Mouse (Mus musculus) NIH3T3 (cell line): ENCODE results near the gene Mcf2l.
A peak's percentile ranks its signal among the peaks of the same experiment; 100 is the strongest.

Source experiments
- DNase-seq: peaks from one replicate; pipeline ENCODE4 v3.0.0-alpha.2; 2012; ENCODE audit warnings: low read depth

Mcf2l gene

DNA sequence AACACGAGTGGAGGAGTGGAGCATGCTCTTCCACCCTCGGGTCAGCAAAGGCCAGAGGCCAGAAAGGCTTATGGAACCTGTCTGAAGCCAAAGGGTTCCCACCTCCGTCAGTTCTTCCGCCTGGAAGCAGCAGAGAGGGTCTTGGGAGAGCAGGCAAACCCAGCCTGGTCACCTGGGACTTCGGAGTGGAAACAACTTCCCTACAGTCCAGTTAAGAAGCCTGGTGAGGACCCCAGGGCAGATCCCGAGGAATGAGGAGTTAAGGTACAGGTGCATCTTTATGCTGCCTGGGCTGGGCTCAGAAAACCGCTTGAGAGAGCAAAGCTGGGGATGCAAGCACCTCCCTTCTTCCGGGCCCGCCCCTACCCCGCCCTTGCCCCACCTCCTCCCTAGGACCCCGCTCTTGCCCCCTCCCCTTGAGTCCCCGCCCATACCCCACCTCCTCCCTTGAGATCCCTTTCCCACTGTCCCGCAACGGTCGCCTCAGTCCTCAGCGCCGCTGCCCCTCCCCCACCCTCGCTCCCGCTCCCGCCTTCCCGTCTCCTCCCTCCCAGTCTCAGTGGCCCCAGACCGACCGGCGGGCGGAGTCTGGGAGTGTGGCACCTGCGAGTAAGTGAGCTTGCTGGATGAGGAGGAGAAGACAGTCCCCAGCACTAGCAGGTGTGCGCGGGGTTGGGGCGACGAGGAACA lies at the start of gene Mcf2l:
Mcf2l (plus strand) TSS at position 450 of the 690 bp plus-strand sequence.
- DNase-seq = peak; percentile 20

DNA sequence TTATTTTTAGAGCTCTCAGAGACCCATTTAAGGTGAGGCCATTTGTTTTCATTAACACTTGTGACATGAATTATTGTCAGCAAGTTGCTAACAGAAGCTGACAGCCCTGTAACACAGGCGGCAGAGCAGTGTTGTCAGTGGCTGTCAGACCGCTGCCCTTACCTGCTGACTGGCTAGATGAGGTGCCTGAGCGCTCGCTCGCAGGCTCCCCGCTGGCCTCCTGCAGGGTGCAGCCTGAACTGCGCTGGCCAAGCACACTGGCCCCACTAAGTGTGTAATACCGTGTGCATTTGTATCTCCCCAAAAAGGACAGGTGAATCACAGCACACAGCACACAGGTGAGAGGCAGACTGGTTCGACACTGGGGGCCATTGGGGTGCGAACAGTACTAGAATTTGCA lies 49.0 kb upstream of the Mcf2l start:
- DNase-seq = no peak

DNA sequence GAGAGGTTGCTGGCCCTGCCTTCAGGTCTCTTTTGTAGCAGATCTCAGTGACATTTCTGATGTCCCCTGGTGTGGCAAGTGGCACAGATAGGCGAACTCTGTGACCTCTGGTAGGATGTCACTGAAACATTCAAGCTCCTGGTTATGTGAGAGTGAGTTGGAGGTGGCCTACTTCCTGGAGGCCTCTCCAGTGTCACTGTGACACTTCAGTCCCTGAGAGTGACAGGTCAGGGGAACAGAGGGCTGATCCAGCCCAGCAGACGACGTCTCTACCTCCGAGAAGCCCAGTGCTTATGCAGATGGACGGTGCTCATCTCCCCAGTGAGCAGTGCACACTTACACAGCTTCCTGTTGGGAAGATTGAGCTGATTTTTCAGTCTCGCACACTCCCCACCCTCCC lies 48.4 kb upstream of the Mcf2l start:
- no peak for DNase-seq

DNA sequence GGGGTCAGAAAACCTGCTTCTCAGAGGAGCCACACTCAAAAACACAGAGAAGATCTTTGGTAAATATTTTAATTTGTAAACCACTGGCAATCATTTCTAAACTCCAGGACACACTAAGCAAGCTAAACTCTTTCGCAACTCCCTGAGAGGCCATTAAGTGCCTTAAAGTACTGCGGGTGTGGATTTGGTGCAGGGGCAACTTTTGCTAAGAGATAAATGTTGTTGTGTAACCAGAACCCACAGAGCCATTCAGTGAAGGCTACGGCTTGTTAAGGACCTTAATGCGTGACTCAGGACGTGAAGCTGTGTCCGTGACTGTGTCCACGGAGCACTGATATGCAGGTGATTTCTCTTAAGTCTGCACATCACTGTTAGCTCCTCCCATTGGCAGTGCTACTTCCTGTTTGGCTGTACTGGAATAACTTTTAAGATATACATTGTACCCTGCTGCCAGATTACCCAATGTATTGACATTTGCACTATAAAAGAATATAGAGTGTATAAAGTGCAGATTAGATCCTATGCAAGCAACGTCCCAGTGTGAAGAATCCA lies 47.8 kb upstream of the Mcf2l start:
- DNase-seq = peak; percentile 21

DNA sequence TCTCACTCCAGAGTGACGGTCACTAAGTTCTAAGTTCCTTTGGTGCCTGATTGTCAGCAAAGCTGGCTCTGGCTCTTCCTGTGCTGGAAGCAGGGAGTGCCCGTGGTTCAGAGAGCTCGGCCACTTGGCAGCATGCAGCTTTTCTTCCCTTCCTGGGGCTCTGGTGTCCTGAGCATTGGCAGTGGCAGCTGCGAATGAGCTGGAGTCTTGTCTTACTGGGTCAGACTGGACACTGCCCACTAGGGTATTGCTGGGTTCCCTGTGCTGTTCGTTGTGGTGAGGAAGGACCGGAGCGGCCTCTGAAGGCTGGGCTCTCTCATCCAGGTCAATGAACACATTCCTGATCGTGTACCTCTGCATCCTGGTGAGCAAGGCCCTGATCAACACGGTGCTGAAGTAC lies 46.5 kb upstream of the Mcf2l start:
- no peak for DNase-seq

DNA sequence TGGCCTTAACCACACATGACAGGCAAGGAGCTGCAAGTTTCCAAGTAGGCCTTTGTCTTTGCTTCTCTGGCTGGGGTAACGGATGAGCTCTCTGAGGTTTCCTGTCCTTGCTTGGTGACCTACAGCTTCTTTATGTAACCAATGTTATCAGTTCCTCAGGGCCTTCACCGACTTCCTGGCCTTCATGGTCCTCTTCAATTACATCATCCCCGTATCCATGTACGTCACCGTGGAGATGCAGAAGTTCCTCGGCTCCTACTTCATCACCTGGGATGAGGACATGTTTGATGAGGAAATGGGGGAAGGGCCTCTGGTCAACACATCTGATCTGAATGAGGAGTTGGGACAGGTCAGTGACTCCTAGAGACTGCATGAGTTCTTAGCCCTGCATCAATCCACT lies 45.3 kb upstream of the Mcf2l start:
- no peak for DNase-seq

DNA sequence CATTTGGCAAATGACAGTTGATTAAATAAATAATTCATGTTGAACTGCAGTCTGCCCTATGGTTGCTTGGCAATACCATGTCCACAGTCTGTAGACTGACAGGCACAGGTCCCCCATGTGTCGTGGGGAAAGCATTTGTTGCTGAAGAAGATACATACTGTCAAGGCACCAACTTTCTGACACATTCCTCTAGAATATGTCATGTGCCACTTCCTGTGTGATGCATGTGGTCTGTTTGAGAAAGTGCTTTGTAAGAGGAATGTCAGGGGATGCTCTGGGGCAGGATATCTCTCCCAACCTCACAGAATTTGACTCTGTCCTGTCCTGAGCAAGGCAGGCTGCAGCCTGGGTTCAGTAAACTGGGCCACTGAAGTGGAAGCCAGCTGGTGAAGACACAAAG lies 44.2 kb upstream of the Mcf2l start:
- DNase-seq = no peak

DNA sequence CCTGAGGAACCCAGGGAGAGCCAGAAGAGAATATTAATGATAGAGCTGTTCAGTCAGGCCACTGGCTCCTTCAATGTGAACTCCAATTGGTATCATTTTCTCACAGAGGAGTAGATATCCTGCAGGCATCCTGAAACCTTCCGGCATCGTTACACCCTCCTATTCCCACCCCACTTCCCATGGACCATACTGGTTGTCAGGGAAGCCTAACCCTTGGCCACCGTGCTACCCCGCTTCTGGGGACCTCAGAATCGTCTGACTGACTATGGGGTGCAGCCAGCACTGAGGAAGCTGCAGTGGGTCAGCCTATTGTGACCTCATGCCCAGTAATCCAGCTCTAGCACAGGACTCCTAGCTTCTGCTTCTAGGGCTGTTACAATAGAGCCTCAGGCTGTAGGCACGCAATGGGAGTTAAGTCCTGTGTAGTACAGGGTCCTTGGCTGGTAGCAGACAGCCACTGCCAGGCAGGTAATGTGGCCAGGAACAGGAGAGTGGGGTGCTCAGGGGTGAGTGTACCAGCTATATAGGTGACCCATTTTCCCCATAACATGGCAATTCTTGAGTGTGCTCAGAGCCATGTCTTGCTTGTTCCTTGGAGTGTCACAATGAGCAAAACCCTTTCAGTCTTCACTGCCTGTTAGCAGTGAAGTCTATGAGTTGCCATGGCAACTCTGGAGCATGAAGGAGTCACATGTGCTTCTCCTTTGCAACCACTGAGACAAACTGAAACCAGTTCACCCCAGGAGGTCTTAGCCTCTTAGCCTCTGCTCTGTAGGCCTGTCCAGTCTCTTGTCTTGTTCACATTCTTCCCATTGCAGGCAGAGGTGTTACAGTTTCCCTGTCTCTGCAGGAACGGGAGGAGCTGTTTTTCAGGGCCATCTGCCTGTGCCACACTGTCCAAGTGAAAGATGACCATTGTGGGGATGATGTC lies 41.7 kb upstream of the Mcf2l start:
- DNase-seq = peak; percentile 20

DNA sequence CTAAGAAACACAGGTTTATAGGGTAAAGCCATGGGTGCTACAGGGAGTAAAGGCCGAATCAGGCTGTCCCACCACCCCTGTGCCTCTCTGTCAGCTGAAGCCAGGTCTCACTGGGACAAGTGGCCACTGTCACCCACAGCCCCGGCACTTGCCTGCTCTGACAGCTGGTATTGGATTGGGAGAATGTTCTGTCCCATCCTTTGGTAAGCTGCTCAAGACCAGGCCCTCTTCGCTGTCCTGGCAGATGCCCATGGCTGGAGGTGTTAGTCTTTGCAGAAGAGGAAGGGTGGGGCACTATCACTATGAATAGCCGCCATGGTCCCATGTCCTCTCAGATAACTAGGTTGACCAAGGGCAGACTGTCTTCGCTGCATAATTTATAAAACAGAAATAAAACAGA lies 40.0 kb upstream of the Mcf2l start:
- no peak for DNase-seq

DNA sequence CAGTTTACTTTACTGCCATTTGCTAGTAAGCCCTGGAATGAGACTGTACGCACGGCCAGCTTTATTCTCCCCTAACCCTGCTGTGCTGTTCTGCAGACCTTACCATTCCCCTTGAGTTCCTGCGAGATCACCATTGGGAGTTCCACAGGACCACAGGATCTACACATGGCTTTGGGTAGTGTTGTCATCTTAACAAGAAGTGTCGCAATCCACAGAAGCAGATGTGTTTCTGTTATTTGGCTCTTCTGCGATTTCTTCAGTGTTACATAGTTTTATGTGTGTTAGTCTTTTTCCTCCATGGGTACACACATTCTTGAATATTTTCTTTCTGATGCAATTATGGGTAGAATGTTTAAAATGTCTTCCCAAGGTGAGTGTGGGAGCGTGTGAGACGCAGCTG lies 32.8 kb upstream of the Mcf2l start:
- DNase-seq = peak; percentile 70

DNA sequence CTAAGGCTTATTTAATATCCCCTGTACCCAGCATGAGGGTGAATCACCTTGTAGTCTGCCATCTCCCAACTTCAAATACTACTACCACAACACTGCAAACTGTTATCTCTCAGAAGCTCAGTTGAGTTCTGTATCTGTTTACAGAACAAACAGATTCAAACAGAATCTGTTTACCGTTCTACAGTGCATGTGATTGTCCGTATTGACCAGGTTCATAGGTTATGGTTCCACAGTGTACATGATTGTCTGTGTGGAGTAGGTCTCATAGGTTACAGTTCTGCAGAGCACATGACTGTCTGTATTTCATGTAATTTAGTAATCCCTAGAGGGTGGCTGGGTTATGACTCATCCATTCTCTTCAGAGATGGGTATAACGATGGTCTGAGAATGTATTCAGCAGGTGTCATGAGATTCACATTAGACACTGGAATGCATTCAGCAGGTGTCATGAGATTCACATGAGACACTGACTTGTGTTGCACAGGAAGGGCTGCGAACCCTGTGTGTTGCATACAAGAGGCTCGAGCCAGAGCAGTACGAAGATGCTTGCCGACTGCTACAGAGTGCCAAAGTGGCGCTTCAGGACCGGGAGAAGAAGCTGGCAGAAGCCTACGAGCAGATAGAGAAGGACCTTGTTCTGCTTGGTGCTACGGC lies 31.1 kb upstream of the Mcf2l start:
- peak; percentile 19 for DNase-seq

DNA sequence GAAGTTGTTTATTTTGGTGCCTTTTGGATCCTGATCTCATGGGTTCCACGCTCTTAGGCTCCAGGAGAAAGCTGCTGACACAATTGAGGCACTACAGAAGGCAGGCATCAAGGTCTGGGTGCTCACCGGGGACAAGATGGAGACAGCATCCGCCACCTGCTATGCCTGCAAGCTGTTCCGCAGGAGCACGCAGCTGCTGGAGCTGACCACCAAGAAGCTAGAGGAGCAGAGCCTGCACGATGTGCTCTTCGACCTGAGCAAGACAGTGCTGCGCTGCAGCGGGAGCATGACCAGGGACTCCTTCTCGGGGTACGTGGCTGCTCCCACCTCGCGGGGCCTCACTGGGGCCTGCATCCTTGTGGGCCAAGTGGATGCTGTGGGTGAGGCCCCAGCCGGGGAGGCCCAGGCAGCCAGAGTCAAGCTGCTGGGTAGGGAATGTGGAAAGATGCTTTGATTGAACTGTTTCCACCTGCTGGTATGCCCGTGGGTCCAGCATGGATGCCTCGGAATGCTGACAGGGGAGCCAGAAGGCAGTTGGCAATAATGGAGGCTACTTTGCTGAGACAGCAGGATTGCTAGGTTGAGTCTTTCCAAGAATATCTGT lies 29.2 kb upstream of the Mcf2l start:
- no peak for DNase-seq

DNA sequence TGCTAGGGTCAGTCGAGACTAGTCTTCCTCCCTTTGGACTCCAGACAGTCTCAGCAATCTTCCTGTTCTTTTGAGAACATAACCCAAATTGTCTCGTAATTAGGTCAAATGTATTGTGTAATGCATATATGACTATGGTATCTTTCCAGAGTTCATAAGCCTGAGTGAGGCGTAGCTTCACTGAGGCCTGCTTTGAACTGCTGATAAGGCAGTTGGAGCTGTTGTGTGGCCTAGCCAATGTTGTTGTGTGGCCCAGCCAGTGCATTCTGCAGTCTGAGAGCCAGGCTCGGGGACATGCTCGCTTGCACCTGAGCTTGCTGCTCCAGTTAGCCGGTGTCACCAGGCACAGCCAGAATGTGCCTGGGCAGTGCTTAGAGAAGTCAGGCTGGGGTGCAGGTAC lies 27.2 kb upstream of the Mcf2l start:
- no peak for DNase-seq

DNA sequence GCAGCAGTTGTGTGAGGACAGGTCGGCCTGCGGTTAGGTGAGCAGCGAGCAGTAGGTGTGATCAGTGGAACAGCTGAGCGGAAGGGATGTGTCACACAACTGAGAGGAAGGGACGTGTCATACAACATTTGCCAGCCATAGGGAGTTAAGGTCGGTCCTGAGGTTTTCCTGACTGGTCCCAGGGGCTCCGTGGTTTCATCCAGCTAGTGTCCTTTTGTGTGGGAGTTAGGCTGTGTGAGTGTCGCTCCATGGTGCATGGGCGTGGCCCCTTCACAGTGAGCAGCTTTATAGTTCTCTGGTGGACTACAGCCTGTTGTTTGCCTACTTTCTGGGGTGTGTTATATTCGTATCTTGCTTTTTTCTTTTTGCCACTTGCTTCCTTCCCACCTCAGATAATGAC lies 22.4 kb upstream of the Mcf2l start:
- no peak for DNase-seq

DNA sequence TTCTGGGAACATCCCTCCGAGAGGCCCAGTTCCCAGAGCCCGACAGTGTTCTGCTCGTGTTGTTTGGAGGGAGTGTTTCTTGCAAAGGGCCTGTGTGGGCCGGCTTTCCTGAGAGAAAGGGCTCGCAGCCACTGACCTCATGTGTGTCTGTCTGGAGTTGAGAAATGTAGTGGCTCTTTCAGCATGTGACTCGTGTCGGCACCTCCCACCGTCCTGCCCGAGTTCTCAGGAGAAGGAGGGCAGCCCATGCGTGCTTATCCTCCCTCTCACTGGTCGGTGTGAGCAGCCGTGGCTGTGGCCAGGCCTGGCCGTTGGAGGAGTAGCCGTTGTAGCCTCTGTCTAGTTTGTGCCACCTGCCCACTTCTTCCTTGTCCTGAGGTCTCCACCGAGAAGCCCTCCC lies 17.6 kb upstream of the Mcf2l start:
- DNase-seq = peak; percentile 11

DNA sequence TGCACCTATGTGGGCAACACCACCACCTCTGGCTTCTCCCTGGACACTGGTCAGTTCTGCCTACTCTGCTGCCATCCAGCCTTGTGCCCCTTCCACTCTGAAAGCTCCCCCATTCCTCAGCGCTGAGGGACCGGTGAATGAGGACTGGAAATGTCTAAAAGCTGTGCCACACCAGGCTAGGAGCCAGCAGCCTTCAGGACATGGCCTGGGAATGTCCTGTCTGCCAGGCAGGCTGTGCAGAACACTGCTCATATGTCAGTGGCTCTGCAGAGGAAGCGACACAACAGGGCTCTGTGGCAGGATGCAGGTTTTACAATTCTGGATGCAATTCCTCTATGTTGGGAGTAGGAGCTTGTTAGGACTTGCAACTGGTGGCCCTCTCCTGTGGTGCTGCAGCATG lies 10.5 kb upstream of the Mcf2l start:
- no peak for DNase-seq

DNA sequence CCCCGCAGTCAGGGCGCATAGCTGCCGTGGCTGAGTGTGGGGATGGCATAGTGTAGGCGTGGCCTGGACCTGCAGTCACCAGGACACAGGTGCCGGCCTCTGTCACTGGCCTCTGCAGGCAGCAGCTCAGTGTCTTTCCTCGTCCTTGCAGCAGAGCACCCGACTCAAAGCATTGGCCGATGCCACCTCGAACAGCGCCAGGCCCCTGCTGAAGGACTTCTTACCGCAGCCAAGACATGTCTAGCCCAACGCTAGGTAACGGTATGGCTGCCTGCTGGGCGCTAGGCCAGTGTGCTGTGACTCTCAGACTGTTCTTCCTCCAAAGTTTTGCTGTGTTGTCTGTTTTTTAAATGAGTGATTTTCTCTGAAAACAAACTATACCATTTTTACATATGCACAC lies 10.0 kb upstream of the Mcf2l start:
- DNase-seq = no peak

DNA sequence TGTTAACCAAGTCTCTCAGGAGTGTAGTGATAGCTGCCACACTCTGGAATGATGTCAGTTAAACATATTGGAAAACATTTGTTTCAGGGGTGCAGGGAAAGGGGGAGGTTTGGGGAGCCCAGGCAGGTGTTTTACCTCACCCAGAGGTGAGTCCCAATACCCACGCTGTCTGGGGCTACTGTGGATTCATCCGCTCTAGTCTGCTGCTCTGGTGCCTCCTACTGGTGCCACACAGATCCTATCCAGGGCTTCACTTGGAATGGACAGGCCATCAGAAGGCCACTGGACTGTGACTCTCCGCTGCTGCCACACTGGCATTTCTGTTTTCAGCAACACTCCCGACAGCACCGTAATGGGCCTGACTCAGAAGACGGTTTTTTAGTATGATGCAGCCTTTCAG lies 7.8 kb upstream of the Mcf2l start:
- no peak for DNase-seq

DNA sequence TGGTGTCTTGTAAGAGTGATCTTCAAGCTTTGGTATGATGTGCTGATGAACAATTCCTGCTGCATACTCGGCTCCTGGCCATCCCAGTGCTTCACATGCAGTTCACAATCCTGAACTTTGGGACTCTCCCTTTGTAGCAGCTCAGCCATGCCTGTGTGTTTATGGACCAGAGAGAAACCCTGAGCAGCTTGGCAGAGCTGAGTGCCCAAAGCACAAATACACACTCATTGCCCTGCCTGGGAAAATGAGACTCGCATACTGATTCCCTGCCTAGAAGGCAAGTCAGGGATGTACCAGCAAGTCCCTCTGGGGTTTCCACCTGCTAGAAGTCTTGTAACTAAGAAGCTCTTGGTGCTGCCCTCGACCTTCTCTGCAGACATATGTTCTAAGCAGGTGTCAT lies 3.9 kb upstream of the Mcf2l start:
- no peak for DNase-seq

DNA sequence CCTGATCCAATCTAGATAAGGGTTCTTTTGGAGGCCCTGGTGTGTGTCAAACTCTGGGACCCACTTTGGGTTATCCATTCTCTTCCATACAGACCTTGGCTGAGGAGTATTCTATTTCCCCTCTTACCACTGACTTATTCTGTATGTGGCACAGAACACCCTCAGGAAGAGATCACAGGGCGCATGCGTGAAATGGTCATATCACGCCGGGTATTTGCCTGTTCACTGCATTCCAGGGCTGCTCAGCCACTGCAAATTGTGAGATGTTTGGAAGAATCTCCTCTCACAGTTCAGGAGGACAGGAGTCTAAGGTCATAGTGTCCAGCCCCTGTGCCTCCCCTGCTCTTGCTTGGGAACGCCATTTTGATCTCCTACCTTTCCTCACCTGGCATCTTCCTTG lies 3.0 kb upstream of the Mcf2l start:
- DNase-seq = no peak

DNA sequence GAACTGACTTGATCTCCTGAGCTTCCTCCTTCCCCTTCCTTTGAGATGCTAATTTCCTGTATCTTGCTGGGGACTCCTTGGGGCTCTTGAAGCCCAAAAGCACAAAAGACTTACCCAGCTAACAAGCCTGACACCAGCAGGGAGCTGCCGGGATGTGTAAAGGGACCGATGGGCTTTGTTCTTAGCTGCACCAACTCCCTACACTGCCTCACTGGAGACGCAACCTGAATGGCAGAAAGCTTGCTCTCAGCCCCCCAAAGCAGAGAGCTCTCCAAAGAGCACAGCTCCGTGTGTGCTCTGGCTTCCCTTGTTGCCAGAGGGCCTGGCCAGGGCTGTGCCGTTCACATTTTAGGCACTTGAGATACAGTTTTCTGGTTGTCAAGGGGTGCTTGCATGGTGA lies 2.1 kb upstream of the Mcf2l start:
- DNase-seq = no peak

DNA sequence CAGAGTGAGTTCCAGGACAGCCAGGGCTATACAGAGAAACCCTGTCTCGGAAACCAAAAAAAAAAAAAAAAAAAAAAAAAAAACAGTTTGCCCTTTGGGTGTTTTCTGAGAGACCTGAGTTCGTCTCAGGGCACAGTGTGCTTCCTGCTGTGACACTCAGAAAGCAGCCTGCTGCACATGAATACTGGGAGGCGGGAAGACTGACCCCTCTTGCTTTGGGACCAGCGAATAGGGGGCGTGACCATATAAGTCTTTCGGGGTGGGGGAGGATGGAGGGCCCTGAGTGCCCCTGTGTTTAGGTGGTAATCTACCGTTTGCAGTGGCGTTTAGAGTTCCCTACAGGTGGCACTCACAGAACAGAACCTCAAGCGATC lies 636 bp upstream of the Mcf2l start:
- DNase-seq = no peak
